Mouse (Mus musculus): ENCODE measurements around the gene Ift88.
"Not testable (repeated sequence)": the region's sequence is repeated elsewhere in the genome, so short reads cannot be mapped to it uniquely, and the experiment has no call there.

Gene Ift88

GRCm38 (mm10) chr14:57407039-57407987 lies 16.5 kb upstream of the Ift88 start:
- H3K27me3 ChIP-seq (ENCODE audit: control insufficient read depth, insufficient read depth, low read length, poor library complexity, severe bottlenecking): no peaks in the 10 kb centered on the region
- no peaks in the 10 kb centered on the region for H3K36me3 ChIP-seq (ENCODE audit: control insufficient read depth, insufficient read depth, low read length, poor library complexity, severe bottlenecking)
- DNase-seq (ENCODE audit: low read depth, low spot score): peak; percentile 58

DNA sequence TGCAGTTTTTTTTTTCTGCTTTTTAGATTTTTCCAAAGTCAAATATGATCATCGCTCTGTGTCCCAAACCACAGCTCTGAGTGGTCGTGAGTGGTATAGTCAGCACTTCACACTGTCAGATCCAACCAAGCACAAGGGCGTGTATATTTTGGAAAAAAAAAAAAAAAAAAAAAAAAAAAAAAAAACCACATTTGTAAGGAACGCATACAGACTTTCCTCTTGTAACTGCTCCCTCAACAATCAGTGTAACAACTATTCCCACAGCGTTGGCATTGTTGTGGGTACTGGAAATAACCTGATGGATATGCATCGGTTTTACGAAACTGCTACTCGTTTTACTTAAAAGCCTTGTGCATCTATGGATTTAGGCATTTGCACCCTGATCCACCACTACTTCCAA lies 15.8 kb upstream of the Ift88 start:
- no peak for DNase-seq (ENCODE audit: low read depth, low spot score)
- no peaks in the 10 kb centered on the region for H3K36me3 ChIP-seq (ENCODE audit: control insufficient read depth, insufficient read depth, low read length, poor library complexity, severe bottlenecking)
- no peaks in the 10 kb centered on the region for H3K27me3 ChIP-seq (ENCODE audit: control insufficient read depth, insufficient read depth, low read length, poor library complexity, severe bottlenecking)

- H3K27me3 ChIP-seq (ENCODE audit: control insufficient read depth, insufficient read depth, low read length, poor library complexity, severe bottlenecking): no peaks in the 10 kb centered on the region
- H3K36me3 ChIP-seq (ENCODE audit: control insufficient read depth, insufficient read depth, low read length, poor library complexity, severe bottlenecking): no peaks in the 10 kb centered on the region
- peak; percentile 44 for DNase-seq (ENCODE audit: low read depth, low spot score)
Measured at GRCm38 (mm10) chr14:57409106-57409505, 14.8 kb upstream of the Ift88 start.

GRCm38 (mm10) chr14:57412166-57412565 lies 11.7 kb upstream of the Ift88 start:
- H3K36me3 ChIP-seq (ENCODE audit: control insufficient read depth, insufficient read depth, low read length, poor library complexity, severe bottlenecking): no peaks in the 10 kb centered on the region
- no peaks in the 10 kb centered on the region for H3K27me3 ChIP-seq (ENCODE audit: control insufficient read depth, insufficient read depth, low read length, poor library complexity, severe bottlenecking)
- no peak for DNase-seq (ENCODE audit: low read depth, low spot score)

DNA sequence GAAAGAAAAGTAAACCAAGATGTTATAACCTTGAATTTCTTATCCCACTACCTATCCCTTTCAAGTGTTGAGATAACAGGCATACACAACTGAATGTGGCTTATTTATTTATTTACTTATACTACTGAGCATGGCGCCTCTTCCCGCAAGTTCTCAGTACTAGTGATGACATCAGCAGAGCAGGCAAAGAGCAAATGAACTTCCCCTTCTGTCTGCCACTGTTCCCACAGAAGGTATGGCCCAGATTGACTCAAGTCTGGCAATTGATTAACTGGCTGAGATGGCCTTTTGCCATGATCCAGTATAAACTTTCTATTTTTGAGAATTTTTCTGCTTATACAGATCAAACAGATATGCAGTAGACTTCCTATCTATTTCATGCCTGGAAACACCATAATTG lies 6.7 kb upstream of the Ift88 start:
- DNase-seq (ENCODE audit: low read depth, low spot score): no peak
- Histone ChIP-seq H3K36me3 (ENCODE audit: control insufficient read depth, insufficient read depth, low read length, poor library complexity, severe bottlenecking) (no peaks in the 10 kb centered on the region), H3K27me3 (ENCODE audit: control insufficient read depth, insufficient read depth, low read length, poor library complexity, severe bottlenecking) (no peaks in the 10 kb centered on the region)

DNA sequence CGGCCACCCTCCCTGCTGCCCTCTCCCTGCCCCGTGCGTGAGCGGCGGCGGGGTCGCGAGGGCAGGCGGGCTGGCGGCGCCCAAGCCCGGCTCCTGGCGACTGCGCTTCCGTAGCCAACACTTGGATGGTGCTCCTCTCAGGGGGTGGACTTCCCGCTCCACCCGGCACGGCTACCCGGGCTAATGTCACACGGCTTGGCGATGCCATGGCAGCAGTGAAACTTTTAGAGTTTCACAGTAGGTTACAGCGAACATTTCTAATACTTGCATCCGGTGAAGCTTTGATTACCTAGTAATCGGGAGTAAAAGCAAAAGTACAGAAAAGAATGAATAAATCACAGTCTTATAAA lies 325 bp downstream of the Ift88 start:
- no peak for DNase-seq (ENCODE audit: low read depth, low spot score)
- no peaks in the 10 kb centered on the region for H3K27me3 ChIP-seq (ENCODE audit: control insufficient read depth, insufficient read depth, low read length, poor library complexity, severe bottlenecking)
- no peaks in the 10 kb centered on the region for H3K36me3 ChIP-seq (ENCODE audit: control insufficient read depth, insufficient read depth, low read length, poor library complexity, severe bottlenecking)

- no peak for DNase-seq (ENCODE audit: low read depth, low spot score)
- Histone ChIP-seq H3K27me3 (ENCODE audit: control insufficient read depth, insufficient read depth, low read length, poor library complexity, severe bottlenecking) (no peaks in the 10 kb centered on the region), H3K36me3 (ENCODE audit: control insufficient read depth, insufficient read depth, low read length, poor library complexity, severe bottlenecking) (no peaks in the 10 kb centered on the region)
Measured at GRCm38 (mm10) chr14:57430451-57430850, 6.6 kb downstream of the Ift88 start.

GRCm38 (mm10) chr14:57452516-57452915 lies 28.7 kb downstream of the Ift88 start:
- peak; percentile 18 for DNase-seq (ENCODE audit: low read depth, low spot score)
- no peaks in the 10 kb centered on the region for H3K36me3 ChIP-seq (ENCODE audit: control insufficient read depth, insufficient read depth, low read length, poor library complexity, severe bottlenecking)
- H3K27me3 ChIP-seq (ENCODE audit: control insufficient read depth, insufficient read depth, low read length, poor library complexity, severe bottlenecking): no peaks in the 10 kb centered on the region

DNA sequence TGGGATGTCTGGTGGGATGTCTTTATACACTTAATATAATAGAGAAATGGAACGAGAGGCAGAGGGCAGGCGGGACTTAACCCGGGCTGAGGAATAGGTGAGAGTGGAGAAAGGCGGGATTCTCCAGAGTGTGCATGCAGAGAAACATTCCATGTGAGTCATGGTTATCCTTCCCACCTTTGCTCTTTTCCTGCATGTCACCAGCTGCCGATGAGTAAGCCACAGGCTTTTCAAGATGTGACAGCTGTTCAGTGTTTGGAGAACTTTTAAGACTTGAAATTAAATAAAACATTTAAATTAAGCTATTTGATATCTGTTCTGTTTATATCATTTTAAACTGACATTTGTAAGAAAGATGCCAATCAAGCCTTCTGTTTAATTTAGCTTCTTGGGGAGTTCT lies 36.0 kb downstream of the Ift88 start:
- no peaks in the 10 kb centered on the region for H3K27me3 ChIP-seq (ENCODE audit: control insufficient read depth, insufficient read depth, low read length, poor library complexity, severe bottlenecking)
- H3K36me3 ChIP-seq (ENCODE audit: control insufficient read depth, insufficient read depth, low read length, poor library complexity, severe bottlenecking): no peaks in the 10 kb centered on the region
- DNase-seq (ENCODE audit: low read depth, low spot score): no peak

GRCm38 (mm10) chr14:57460326-57460725 lies 36.5 kb downstream of the Ift88 start:
- not testable (repeated sequence) for DNase-seq (ENCODE audit: low read depth, low spot score); H3K27me3 ChIP-seq (ENCODE audit: control insufficient read depth, insufficient read depth, low read length, poor library complexity, severe bottlenecking); H3K36me3 ChIP-seq (ENCODE audit: control insufficient read depth, insufficient read depth, low read length, poor library complexity, severe bottlenecking)

DNA sequence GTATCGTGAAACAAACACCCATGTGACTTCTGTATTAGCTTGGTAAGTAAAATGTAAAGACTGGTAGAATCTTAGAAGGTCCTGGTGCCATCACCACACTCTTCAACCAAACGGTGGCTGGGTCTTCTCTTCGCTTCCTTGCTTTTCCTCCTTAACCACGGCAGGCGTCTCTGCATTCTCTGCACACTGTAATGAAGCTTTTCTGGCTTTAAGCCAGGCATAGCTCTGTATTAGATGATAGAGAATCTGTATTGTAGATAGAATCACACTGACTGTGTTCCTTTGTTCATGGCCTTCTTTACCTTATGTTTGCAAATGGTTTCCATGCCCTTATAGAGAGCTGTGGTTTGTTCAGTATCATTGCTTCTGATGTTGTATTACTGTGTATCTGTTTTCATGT lies 39.0 kb downstream of the Ift88 start:
- no peak for DNase-seq (ENCODE audit: low read depth, low spot score)
- H3K27me3 ChIP-seq (ENCODE audit: control insufficient read depth, insufficient read depth, low read length, poor library complexity, severe bottlenecking): no peaks in the 10 kb centered on the region

DNA sequence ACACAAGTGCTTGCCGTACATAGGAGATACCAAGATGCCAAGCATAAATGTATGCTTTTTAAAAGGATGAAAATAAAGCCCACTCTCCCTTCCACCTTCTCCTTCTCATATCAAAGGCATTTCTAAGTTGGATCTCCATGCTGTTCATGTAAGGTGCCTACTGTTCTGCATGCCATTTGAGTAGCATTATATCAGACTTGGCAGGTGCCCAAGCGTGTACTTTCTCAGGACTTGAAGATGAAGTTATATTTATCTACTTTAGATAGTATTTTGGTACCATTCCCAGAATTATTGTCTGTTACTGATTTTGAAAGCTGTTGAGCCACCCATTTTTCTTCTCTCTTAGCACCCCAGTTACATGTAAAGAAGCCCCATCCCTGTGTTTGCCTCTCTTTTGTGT lies 51.2 kb downstream of the Ift88 start:
- no peaks in the 10 kb centered on the region for H3K27me3 ChIP-seq (ENCODE audit: control insufficient read depth, insufficient read depth, low read length, poor library complexity, severe bottlenecking)
- H3K36me3 ChIP-seq (ENCODE audit: control insufficient read depth, insufficient read depth, low read length, poor library complexity, severe bottlenecking): 0 out of 2 replicates have a peak, but pooled peaks cover 2% of the 10 kb centered on the region
- no peak for DNase-seq (ENCODE audit: low read depth, low spot score)

More for the DNA sequence above, 39.0 kb downstream of the Ift88 start:
- no peaks in the 10 kb centered on the region for H3K36me3 ChIP-seq (ENCODE audit: control insufficient read depth, insufficient read depth, low read length, poor library complexity, severe bottlenecking)

DNA sequence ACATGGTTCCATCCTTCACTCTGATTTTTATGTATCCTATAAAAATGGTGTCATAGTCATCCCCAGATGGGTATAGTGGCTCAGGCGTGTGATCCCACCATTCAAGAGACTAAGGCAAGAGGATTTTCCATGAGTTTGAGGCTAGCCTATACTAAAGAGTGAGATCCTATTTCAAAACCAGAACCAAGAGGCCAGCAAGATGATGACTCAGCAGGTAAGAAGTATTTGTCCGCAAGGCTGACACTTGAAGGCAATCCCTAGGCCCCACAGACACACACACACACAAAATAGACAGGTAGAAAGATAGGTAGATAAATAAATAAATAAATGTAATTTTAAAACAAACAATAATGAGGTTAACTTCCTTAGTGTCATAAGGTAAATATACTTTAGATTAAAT lies 58.4 kb downstream of the Ift88 start:
- no peak for DNase-seq (ENCODE audit: low read depth, low spot score)
- Histone ChIP-seq H3K36me3 (ENCODE audit: control insufficient read depth, insufficient read depth, low read length, poor library complexity, severe bottlenecking) (0 out of 2 replicates have a peak, but pooled peaks cover 2% of the 10 kb centered on the region), H3K27me3 (ENCODE audit: control insufficient read depth, insufficient read depth, low read length, poor library complexity, severe bottlenecking) (no peaks in the 10 kb centered on the region)

DNA sequence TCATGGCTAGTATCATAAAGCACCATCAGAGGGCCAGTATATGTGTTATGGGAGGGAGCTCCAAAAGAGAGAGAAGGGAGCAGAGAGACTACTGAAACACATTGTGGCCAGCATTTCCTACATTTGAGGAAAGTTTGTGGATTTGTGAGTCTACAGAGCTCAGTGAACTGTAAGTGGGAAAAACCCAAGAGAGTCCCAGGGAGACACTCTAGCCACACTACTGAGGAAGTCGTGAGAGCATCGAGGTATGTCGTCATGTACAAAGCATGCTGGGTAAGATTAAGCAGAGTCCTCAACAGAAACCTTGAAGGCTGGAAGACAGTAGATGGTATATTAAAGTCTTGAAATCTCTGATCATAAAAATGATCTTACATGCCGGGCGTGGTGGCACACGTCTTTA lies 60.3 kb downstream of the Ift88 start:
- Histone ChIP-seq H3K27me3 (ENCODE audit: control insufficient read depth, insufficient read depth, low read length, poor library complexity, severe bottlenecking) (no peaks in the 10 kb centered on the region), H3K36me3 (ENCODE audit: control insufficient read depth, insufficient read depth, low read length, poor library complexity, severe bottlenecking) (0 out of 2 replicates have a peak, but pooled peaks cover 2% of the 10 kb centered on the region)
- peak; percentile 4 for DNase-seq (ENCODE audit: low read depth, low spot score)

GRCm38 (mm10) chr14:57489696-57490095 lies 65.8 kb downstream of the Ift88 start:
- Histone ChIP-seq H3K36me3 (ENCODE audit: control insufficient read depth, insufficient read depth, low read length, poor library complexity, severe bottlenecking) (no peaks in the 10 kb centered on the region), H3K27me3 (ENCODE audit: control insufficient read depth, insufficient read depth, low read length, poor library complexity, severe bottlenecking) (no peaks in the 10 kb centered on the region)
- no peak for DNase-seq (ENCODE audit: low read depth, low spot score)

DNA sequence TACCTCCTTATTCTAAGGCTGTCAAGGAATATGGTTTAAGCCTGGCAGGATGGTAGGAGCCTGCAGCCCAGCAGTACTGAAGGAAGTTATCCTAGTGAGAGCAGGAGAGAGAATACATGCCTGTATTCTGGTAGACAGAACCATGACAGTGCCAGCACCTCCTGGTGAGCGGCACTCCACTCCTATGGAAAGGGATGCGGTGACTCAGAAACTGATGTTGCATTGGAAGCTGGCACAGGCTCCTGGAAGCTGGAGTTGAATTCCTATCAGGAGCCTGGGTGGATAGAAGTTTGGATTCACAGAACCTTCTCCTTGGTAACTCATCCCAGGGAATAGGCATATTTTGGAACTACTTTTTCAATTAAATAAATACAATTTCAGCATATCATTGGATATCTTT lies 70.0 kb downstream of the Ift88 start:
- H3K36me3 ChIP-seq (ENCODE audit: control insufficient read depth, insufficient read depth, low read length, poor library complexity, severe bottlenecking): no peaks in the 10 kb centered on the region
- no peak for DNase-seq (ENCODE audit: low read depth, low spot score)
- H3K27me3 ChIP-seq (ENCODE audit: control insufficient read depth, insufficient read depth, low read length, poor library complexity, severe bottlenecking): no peaks in the 10 kb centered on the region

Measured in splenic B cell, adult 2 months (primary cell).